Mouse (Mus musculus) forebrain, embryonic 11.5 days (tissue): ENCODE measurements around the gene Enpp1. TPM values are rescaled to one million over a fixed set of nuclear protein-coding genes. Genes with fewer than 3 reads are reported as not detected.

ENCODE experiments used
- ATAC-seq: fragments of 200-750 bp; cut with Nextera tagmentation; replicated peaks from 2 replicates; pipeline ENCODE4 v1.8.0; 2017; ENCODE audit warnings: moderate TSS enrichment; ENCODE audit not compliant: low FRiP score
- DNase-seq: peaks from one replicate; pipeline ENCODE4 v3.0.0-alpha.2; 2017; ENCODE audit warnings: low spot score
- H3K27ac ChIP-seq: fragments of 300-500 bp; sonication (generic); 2 replicates; pipeline ENCODE4 v1.5.1; 2014; ENCODE audit warnings: low read depth, low read length
- H3K27me3 ChIP-seq: fragments of 300-500 bp; sonication (generic); 2 replicates; pipeline ENCODE4 v1.6.1; 2014; ENCODE audit warnings: mild to moderate bottlenecking, low read length, mixed read lengths; ENCODE audit not compliant: control insufficient read depth, insufficient read depth
- H3K36me3 ChIP-seq: fragments of 300-500 bp; sonication (generic); 2 replicates; pipeline ENCODE4 v1.6.1; 2014; ENCODE audit warnings: mild to moderate bottlenecking, low read length, moderate library complexity, mixed read lengths; ENCODE audit not compliant: control insufficient read depth, insufficient read depth
- H3K4me1 ChIP-seq: fragments of 300-500 bp; sonication (generic); replicated peaks from 2 replicates; pipeline ENCODE4 v1.6.1; 2014; ENCODE audit warnings: low read length, mixed read lengths; ENCODE audit not compliant: control insufficient read depth, insufficient read depth
- H3K4me2 ChIP-seq: fragments of 300-500 bp; sonication (generic); 2 replicates; pipeline ENCODE4 v1.6.1; 2014; ENCODE audit warnings: low read depth, mild to moderate bottlenecking, low read length, moderate library complexity, mixed read lengths; ENCODE audit not compliant: severe bottlenecking
- H3K4me3 ChIP-seq: fragments of 300-500 bp; sonication (generic); 2 replicates; pipeline ENCODE4 v1.5.1; 2014; ENCODE audit warnings: low read depth, low read length
- H3K9ac ChIP-seq: fragments of 300-500 bp; sonication (generic); 2 replicates; pipeline ENCODE4 v1.6.1; 2014; ENCODE audit warnings: low read length
- H3K9me3 ChIP-seq: fragments of 300-500 bp; sonication (generic); 2 replicates; pipeline ENCODE4 v1.6.1; 2016; ENCODE audit warnings: low read length, mixed read lengths; ENCODE audit not compliant: control insufficient read depth
- WGBS: fragments of 180-500 bp; shearing (Covaris S2); extraction: QIAGEN DNeasy Blood & Tissue Kit; methylation state at CpG from one replicate; pipeline ENCODE4 v1.1.7; 2014; 5-methylcytosine and 5-hydroxymethylcytosine counted together
- polyA plus RNA-seq: library from polyadenylated mRNA; unstranded; fragments of >200 nt; fragmentation: Nextera tagmentation; extraction: Ambion mirVana; gene quantifications from 2 replicates; pipeline ENCODE4 v1.2.1, GENCODE M21; 2014

The Enpp1 gene
- polyA plus RNA-seq, 1 experiment from 2014 or later, result 0.71 TPM

GRCm38 (mm10) chr10:24635884-24636283, 76.1 kb downstream of the Enpp1 start:
- no peak overlapping the region for H3K27ac ChIP-seq
- no peak for ATAC-seq
- no peak overlapping the region for H3K4me2 ChIP-seq
- H3K4me1 ChIP-seq, result no peaks in the 10 kb centered on the region
- no peak for DNase-seq
- WGBS, result 92% methylated on average over 10 of the region's 10 CpGs
- H3K9ac ChIP-seq, result no peak overlapping the region
- H3K36me3 ChIP-seq, result no peaks in the 10 kb centered on the region
- H3K4me3 ChIP-seq, result no peak overlapping the region
- H3K9me3 ChIP-seq, result no peaks in the 10 kb centered on the region
- H3K27me3 ChIP-seq, result no peaks in the 10 kb centered on the region

DNA sequence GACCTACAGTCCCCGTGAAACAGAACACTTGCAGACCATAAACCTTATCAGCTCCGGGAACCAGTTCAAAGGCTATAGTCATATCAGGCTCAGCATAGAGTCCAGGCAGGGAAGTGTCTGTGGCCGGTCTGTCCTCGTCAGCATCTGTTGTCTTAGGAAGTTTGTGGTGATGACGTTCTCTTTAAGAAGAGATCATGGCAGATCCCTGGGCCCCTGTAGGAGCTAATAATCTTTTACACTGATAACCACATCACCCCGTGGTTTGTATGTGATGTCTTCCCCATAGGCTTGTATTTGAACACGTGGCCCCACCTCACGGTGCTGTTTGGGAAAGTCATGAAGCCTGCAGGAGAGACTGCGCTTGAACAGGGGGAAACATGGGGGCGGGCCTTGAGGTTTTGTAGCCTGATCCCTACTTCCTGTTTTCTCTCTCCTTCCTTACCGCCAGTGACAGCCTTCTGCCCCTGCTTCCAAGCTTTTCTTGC, 76.6 kb downstream of the Enpp1 start:
- Histone ChIP-seq H3K9me3 (no peaks in the 10 kb centered on the region), H3K36me3 (no peaks in the 10 kb centered on the region), H3K4me3 (no peak overlapping the region), H3K9ac (no peak overlapping the region), H3K27ac (no peak overlapping the region), H3K4me2 (no peak overlapping the region), H3K27me3 (no peaks in the 10 kb centered on the region), H3K4me1 (no peaks in the 10 kb centered on the region)
- 85% methylated on average over 11 of the region's 11 CpGs for WGBS
- no peak for DNase-seq
- ATAC-seq, result no peak

DNA sequence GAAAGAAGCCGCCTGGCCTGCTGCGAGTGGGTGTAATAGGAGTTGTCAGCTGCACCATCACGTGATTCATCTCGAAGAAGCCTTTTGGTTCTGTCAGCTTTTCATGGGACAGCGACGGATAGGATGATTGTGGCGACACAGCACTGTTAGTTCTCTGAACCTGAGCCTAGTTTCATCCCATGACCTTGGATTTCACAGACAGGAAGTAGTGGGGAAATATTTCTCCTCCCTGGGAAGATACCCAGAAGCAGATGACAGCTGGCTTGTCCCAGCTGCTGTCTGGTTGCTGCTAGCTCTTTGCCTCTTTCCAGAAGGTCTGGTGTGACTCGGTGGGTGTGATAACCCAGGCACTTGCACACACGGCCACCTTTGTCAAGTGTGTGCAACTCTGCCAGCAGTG, 77.7 kb downstream of the Enpp1 start:
- H3K4me1 ChIP-seq, result no peaks in the 10 kb centered on the region
- H3K27me3 ChIP-seq, result no peaks in the 10 kb centered on the region
- no peak overlapping the region for H3K9ac ChIP-seq
- no peaks in the 10 kb centered on the region for H3K36me3 ChIP-seq
- H3K27ac ChIP-seq, result no peak overlapping the region
- no peak overlapping the region for H3K4me3 ChIP-seq
- DNase-seq (no peak), ATAC-seq (no peak)
- WGBS, result 84% methylated on average over 9 of the region's 9 CpGs
- no peaks in the 10 kb centered on the region for H3K9me3 ChIP-seq
- no peak overlapping the region for H3K4me2 ChIP-seq

- 89% methylated on average over 5 of the region's 5 CpGs for WGBS
- Histone ChIP-seq H3K4me2 (no peak overlapping the region), H3K9ac (no peak overlapping the region), H3K27ac (no peak overlapping the region), H3K4me3 (no peak overlapping the region), H3K27me3 (no peaks in the 10 kb centered on the region), H3K9me3 (no peaks in the 10 kb centered on the region), H3K36me3 (no peaks in the 10 kb centered on the region), H3K4me1 (no peaks in the 10 kb centered on the region)
- ATAC-seq (peak; percentile 41; the same call in 1 of the 2 replicates), DNase-seq (no peak)
Measured at GRCm38 (mm10) chr10:24631122-24631521, 80.8 kb downstream of the Enpp1 start.

DNA sequence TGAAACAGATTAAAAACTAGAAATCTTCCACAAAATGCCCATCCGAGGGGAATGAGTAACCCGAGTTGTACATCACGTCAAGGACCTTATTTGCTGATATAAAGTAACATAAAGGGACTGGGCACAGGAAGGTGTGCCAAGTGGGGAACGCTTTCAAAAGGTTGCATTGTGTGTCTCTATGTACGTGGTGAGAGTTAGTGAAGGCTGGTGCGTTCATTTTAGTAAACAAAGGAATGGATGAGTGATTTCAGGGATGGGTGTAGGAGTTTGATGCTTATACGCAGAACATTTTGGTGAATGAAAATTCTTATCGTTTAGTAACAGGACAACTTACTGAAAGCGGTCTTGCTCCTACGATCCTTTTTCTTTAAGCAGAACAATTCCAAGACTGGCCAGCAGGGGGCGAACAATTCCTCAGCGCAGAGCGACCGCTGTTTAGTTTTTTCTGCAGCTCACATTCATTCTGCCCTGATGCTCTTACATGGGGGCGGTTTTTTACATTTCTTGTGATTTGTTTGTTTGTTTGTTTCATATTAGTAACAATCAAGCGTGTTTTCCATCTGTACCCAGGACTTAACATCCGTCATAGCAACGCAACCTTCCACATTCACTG, 81.4 kb downstream of the Enpp1 start:
- ATAC-seq, result peak; percentile 63
- no peak overlapping the region for H3K27ac ChIP-seq
- H3K27me3 ChIP-seq, result no peaks in the 10 kb centered on the region
- peak; percentile 85 for DNase-seq
- H3K36me3 ChIP-seq, result no peaks in the 10 kb centered on the region
- no peaks in the 10 kb centered on the region for H3K4me1 ChIP-seq
- no peak overlapping the region for H3K9ac ChIP-seq
- no peak overlapping the region for H3K4me3 ChIP-seq
- H3K4me2 ChIP-seq, result peak overlapping the region; percentile 26; the same call in 1 of the 2 replicates
- H3K9me3 ChIP-seq, result no peaks in the 10 kb centered on the region
- WGBS, result 23% methylated on average over 18 of the region's 18 CpGs

- no peaks in the 10 kb centered on the region for H3K9me3 ChIP-seq
- H3K27ac ChIP-seq, result no peak overlapping the region
- 82% methylated on average over 9 of the region's 9 CpGs for WGBS
- H3K27me3 ChIP-seq, result no peaks in the 10 kb centered on the region
- H3K4me1 ChIP-seq, result no peaks in the 10 kb centered on the region
- no peak overlapping the region for H3K4me3 ChIP-seq
- H3K4me2 ChIP-seq, result no peak overlapping the region
- no peak for ATAC-seq
- no peak overlapping the region for H3K9ac ChIP-seq
- H3K36me3 ChIP-seq, result no peaks in the 10 kb centered on the region
- DNase-seq, result no peak
Measured at GRCm38 (mm10) chr10:24629086-24629720, 82.8 kb downstream of the Enpp1 start.

DNA sequence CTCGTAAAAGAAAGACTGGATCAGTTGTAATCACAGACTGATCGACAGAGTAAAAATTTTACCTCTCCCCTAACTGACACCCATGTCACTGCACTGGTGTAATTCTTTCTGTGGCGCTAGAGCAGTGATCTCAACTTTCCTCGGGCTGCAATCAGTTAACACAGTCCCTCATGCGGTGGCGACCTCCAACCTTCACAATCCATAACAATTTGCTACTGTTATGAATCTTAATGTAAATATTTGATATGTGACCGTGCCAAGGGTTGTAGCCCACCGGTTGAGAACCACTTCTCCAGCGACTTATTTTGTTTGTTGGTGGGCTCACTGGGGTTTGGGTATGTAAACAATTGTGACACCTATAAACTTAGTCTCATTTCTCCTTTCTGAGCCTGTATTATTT, 83.5 kb downstream of the Enpp1 start:
- no peaks in the 10 kb centered on the region for H3K27me3 ChIP-seq
- H3K4me1 ChIP-seq, result no peaks in the 10 kb centered on the region
- 85% methylated on average over 9 of the region's 9 CpGs for whole genome bisulfite sequencing
- DNase-seq, result no peak
- H3K4me3 ChIP-seq, result no peak overlapping the region
- H3K4me2 ChIP-seq, result no peak overlapping the region
- no peak for ATAC-seq
- H3K9me3 ChIP-seq, result no peaks in the 10 kb centered on the region
- no peaks in the 10 kb centered on the region for H3K36me3 ChIP-seq
- H3K27ac ChIP-seq, result no peak overlapping the region
- no peak overlapping the region for H3K9ac ChIP-seq

DNA sequence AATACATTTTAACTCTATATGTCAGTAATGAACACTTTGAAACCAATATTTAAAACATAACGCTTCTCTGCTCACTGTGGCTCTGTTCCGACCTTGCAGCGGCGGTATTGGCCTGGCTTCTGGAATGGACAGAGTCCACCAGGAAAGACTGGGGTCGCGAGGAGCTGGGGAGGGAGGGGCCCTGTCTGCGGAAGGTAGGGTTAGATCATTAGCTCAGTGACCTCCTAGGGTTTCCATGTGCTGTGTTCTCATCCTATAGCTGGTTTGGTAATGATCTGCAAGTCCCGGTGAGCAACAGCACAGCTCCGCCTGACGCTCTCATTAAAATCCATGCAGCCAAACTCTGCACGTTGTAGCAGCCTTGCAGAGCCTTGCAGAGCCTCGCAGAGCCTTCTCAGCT, 84.7 kb downstream of the Enpp1 start:
- Histone ChIP-seq H3K36me3 (no peaks in the 10 kb centered on the region), H3K9ac (no peak overlapping the region), H3K4me2 (no peak overlapping the region), H3K4me3 (no peak overlapping the region), H3K9me3 (no peaks in the 10 kb centered on the region; the same call in 1 of the 2 replicates), H3K4me1 (no peaks in the 10 kb centered on the region), H3K27me3 (no peaks in the 10 kb centered on the region), H3K27ac (no peak overlapping the region)
- ATAC-seq, result no peak
- no peak for DNase-seq
- WGBS, result 63% methylated on average over 12 of the region's 12 CpGs
